Mouse (Mus musculus) G1E (cell line): Measurements from ENCODE around the gene Mapk3.

Experiments used
- CTCF ChIP-seq: IDR thresholded peaks from 2 replicates; pipeline ENCODE4 v1.5.1; 2012; ENCODE audit warnings: low read depth, low read length, inconsistent platforms, mixed read lengths
- GATA1 ChIP-seq: IDR thresholded peaks from 2 replicates; pipeline ENCODE4 v1.6.1; 2012; ENCODE audit warnings: borderline replicate concordance, low read length, inconsistent platforms, mixed read lengths
- GATA2 ChIP-seq: IDR thresholded peaks from 2 replicates; pipeline ENCODE4 v1.6.1; 2012; ENCODE audit warnings: low read depth, low read length, inconsistent platforms, borderline replicate concordance

GRCm38 (mm10) chr7:126799468-126800268 is 40.3 kb downstream of the Mapk3 start:
- no peak for TF ChIP-seq CTCF
- no peak for TF ChIP-seq GATA1
- TF ChIP-seq GATA2: no peak
